Mouse (Mus musculus) liver, adult 2 months (tissue): Measurements from ENCODE around the gene Tbcc. TPM values are rescaled to one million over a fixed set of nuclear protein-coding genes. Genes with fewer than 3 reads are reported as not detected.

Experiments used
- DNase-seq: peaks from one replicate; pipeline ENCODE4 v3.0.0-alpha.2; 2011; ENCODE audit warnings: low read depth, low spot score; ENCODE audit errors: extremely low read depth
- H3K27ac ChIP-seq: fragments of 200-500 bp; replicated peaks from 2 replicates; pipeline ENCODE4 v1.5.1; 2012; ENCODE audit warnings: low read depth, mild to moderate bottlenecking, control low read depth, inconsistent platforms, low read length; ENCODE audit not compliant: insufficient read depth
- H3K27me3 ChIP-seq: fragments of 200-500 bp; 2 replicates; pipeline ENCODE4 v1.6.1; 2012; ENCODE audit warnings: mild to moderate bottlenecking, moderate library complexity, low read length, inconsistent platforms; ENCODE audit not compliant: control insufficient read depth, insufficient read depth
- H3K36me3 ChIP-seq: fragments of 200-500 bp; 2 replicates; pipeline ENCODE4 v1.6.1; 2012; ENCODE audit warnings: low read length, inconsistent platforms; ENCODE audit not compliant: control insufficient read depth, insufficient read depth
- H3K4me1 ChIP-seq: fragments of 200-500 bp; 2 replicates; pipeline ENCODE4 v1.6.1; 2011; ENCODE audit warnings: low read length; ENCODE audit not compliant: control insufficient read depth, insufficient read depth
- H3K4me3 ChIP-seq: fragments of 200-500 bp; 2 replicates; pipeline ENCODE4 v1.5.1; 2011; ENCODE audit warnings: low read depth, mild to moderate bottlenecking, control low read depth, low read length, moderate library complexity; ENCODE audit not compliant: insufficient read depth
- H3K79me2 ChIP-seq: fragments of 200-500 bp; 2 replicates; pipeline ENCODE4 v1.6.1; 2012; ENCODE audit warnings: inconsistent platforms, mild to moderate bottlenecking, low read length, moderate library complexity; ENCODE audit not compliant: control insufficient read depth, insufficient read depth
- H3K9ac ChIP-seq: fragments of 200-500 bp; 2 replicates; pipeline ENCODE4 v1.6.1; 2012; ENCODE audit warnings: low read depth, mild to moderate bottlenecking, control low read depth, inconsistent platforms, low read length
- CTCF ChIP-seq: fragments of 200-500 bp; IDR thresholded peaks from 2 replicates; pipeline ENCODE4 v1.5.1; 2011; ENCODE audit warnings: low read depth, low read length, control low read depth
- POLR2A ChIP-seq: fragments of 200-500 bp; IDR thresholded peaks from 2 replicates; pipeline ENCODE4 v1.6.1; 2011; ENCODE audit warnings: low read length, control low read depth; ENCODE audit not compliant: insufficient read depth; ENCODE audit errors: extremely low read depth
- WGBS: fragments of 180-500 bp; shearing (Covaris S2); methylation state at CpG from one replicate; pipeline ENCODE4 v1.1.7; 2018; 5-methylcytosine and 5-hydroxymethylcytosine counted together
- polyA plus RNA-seq: library from polyadenylated mRNA; depleted of rRNA; stranded (reverse); fragments of >200 nt; gene quantifications from 2 replicates; pipeline ENCODE4 v1.2.3, GENCODE M21; 2012; rRNA removed
- total RNA-seq: library from RNA; depleted of rRNA; stranded (reverse); fragments of >200 nt; gene quantifications from 2 replicates; pipeline ENCODE4 v1.2.3, GENCODE M21; 2014; rRNA removed

Gene Tbcc
- total and polyA plus RNA-seq, 2 experiments, result 10.0 to 16.0 TPM

DNA sequence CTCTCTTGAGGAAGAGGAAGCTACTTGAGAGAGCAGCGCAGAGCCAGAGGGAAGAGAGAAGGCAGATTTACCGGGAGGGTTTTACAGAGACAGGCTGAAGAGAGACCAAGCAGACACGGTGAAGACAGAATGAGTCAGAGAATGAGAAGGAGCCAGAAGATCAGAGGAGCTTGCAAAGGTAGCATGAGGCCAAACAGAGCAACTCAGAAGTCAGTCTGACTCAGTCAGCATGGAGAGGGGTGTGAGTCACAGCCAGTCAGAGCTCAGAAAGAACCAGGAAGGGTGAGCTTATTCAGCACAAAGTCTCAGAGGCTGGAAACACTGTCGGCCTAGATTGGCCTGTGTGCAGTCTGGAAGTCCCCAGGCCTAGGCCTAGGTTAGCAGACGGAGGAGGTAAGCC, 42.5 kb downstream of the Tbcc start:
- no peak for DNase-seq
- Histone ChIP-seq H3K27ac (no peak overlapping the region), H3K36me3 (peaks cover 57% of the 10 kb centered on the region), H3K27me3 (no peaks in the 10 kb centered on the region), H3K4me3 (no peak overlapping the region), H3K79me2 (no peaks in the 10 kb centered on the region), H3K9ac (no peak overlapping the region), H3K4me1 (no peaks in the 10 kb centered on the region)
- WGBS, result 90% methylated on average over 5 of the region's 5 CpGs
- TF ChIP-seq CTCF (no peak), POLR2A (no peak)

GRCm38 (mm10) chr17:46933557-46934348, 43.3 kb downstream of the Tbcc start:
- Histone ChIP-seq H3K4me1 (no peaks in the 10 kb centered on the region), H3K27ac (no peak overlapping the region), H3K79me2 (no peaks in the 10 kb centered on the region), H3K36me3 (peaks cover 65% of the 10 kb centered on the region), H3K9ac (no peak overlapping the region), H3K27me3 (no peaks in the 10 kb centered on the region), H3K4me3 (no peak overlapping the region)
- TF ChIP-seq POLR2A, result no peak
- TF ChIP-seq CTCF, result peak; percentile 81
- peak; percentile 31 for DNase-seq
- WGBS, result 86% methylated on average over 19 of the region's 19 CpGs

- WGBS, result 93% methylated on average over 8 of the region's 8 CpGs
- Histone ChIP-seq H3K27me3 (no peaks in the 10 kb centered on the region), H3K9ac (no peak overlapping the region), H3K27ac (no peak overlapping the region), H3K4me1 (no peaks in the 10 kb centered on the region), H3K36me3 (peaks cover 76% of the 10 kb centered on the region), H3K4me3 (no peak overlapping the region), H3K79me2 (no peaks in the 10 kb centered on the region)
- TF ChIP-seq POLR2A (no peak), CTCF (no peak)
- DNase-seq, result no peak
Observed at GRCm38 (mm10) chr17:46940461-46940860, 50.0 kb downstream of the Tbcc start.

Other genes starting within 250 kb of the Tbcc start
- gene Klc4, start 244.7 kb upstream of the Tbcc start, total RNA-seq, result 48.1 and 49.0 TPM in 2 replicates
- gene Klc4, start 244.7 kb upstream of the Tbcc start, polyA plus RNA-seq, result 46.6 and 55.5 TPM in 2 replicates
- gene Mrpl2, start 244.5 kb upstream of the Tbcc start, total RNA-seq, result 58.5 and 71.1 TPM in 2 replicates
- gene Mrpl2, start 244.5 kb upstream of the Tbcc start, polyA plus RNA-seq, result 95.1 and 97.3 TPM in 2 replicates
- 5.0 and 5.4 TPM in 2 replicates for gene Cul7, start 240.3 kb upstream of the Tbcc start, total RNA-seq
- gene Cul7, start 240.3 kb upstream of the Tbcc start, polyA plus RNA-seq, result 5.6 and 7.1 TPM in 2 replicates
- 20.3 TPM in 2 replicates for gene Rrp36, start 216.3 kb upstream of the Tbcc start, total RNA-seq
- gene Rrp36, start 216.3 kb upstream of the Tbcc start, polyA plus RNA-seq, result 31.6 and 33.5 TPM in 2 replicates
- 52.4 and 60.4 TPM in 2 replicates for gene Mea1, start 211.9 kb upstream of the Tbcc start, total RNA-seq
- gene Mea1, start 211.9 kb upstream of the Tbcc start, polyA plus RNA-seq, result 55.2 and 65.9 TPM in 2 replicates
- gene Klhdc3, start 209.8 kb upstream of the Tbcc start, total RNA-seq, result 23.9 and 44.0 TPM in 2 replicates
- 68.8 and 74.6 TPM in 2 replicates for gene Klhdc3, start 209.8 kb upstream of the Tbcc start, polyA plus RNA-seq
- gene Ppp2r5d, start 185.6 kb upstream of the Tbcc start, total RNA-seq, result 13.6 and 14.8 TPM in 2 replicates
- 22.8 and 24.0 TPM in 2 replicates for gene Ppp2r5d, start 185.6 kb upstream of the Tbcc start, polyA plus RNA-seq
- gene Pex6, start 179.2 kb upstream of the Tbcc start, total RNA-seq, result 39.5 and 46.4 TPM in 2 replicates
- gene Pex6, start 179.2 kb upstream of the Tbcc start, polyA plus RNA-seq, result 94.8 and 104 TPM in 2 replicates
- 3,482 and 4,252 TPM in 2 replicates for gene Gnmt, start 161.5 kb upstream of the Tbcc start, total RNA-seq
- 4,950 and 5,107 TPM in 2 replicates for gene Gnmt, start 161.5 kb upstream of the Tbcc start, polyA plus RNA-seq
- 28.5 and 28.6 TPM in 2 replicates for gene Cnpy3, start 138.5 kb upstream of the Tbcc start, total RNA-seq
- 38.3 and 40.7 TPM in 2 replicates for gene Cnpy3, start 138.5 kb upstream of the Tbcc start, polyA plus RNA-seq
- gene Ptcra, start 127.0 kb upstream of the Tbcc start, total RNA-seq, result not detected in 2 replicates
- 0.06 TPM in 1 of 2 replicates, not detected in the other for gene Ptcra, start 127.0 kb upstream of the Tbcc start, polyA plus RNA-seq
- gene 2310039H08Rik, start 118.0 kb upstream of the Tbcc start, total RNA-seq, result 97.6 and 124 TPM in 2 replicates
- 167 and 185 TPM in 2 replicates for gene 2310039H08Rik, start 118.0 kb upstream of the Tbcc start, polyA plus RNA-seq
- 41.2 and 43.6 TPM in 2 replicates for gene Rpl7l1, start 108.0 kb upstream of the Tbcc start, total RNA-seq
- gene Rpl7l1, start 108.0 kb upstream of the Tbcc start, polyA plus RNA-seq, result 21.6 and 24.6 TPM in 2 replicates
- gene Bicral, start 32.2 kb upstream of the Tbcc start, total RNA-seq, result 7.9 and 13.5 TPM in 2 replicates
- 3.2 and 3.9 TPM in 2 replicates for gene Bicral, start 32.2 kb upstream of the Tbcc start, polyA plus RNA-seq
- not detected in 2 replicates for gene Prph2, start 19.8 kb downstream of the Tbcc start, total RNA-seq
- 0.02 TPM in 1 of 2 replicates, not detected in the other for gene Prph2, start 19.8 kb downstream of the Tbcc start, polyA plus RNA-seq
- 36.0 and 37.4 TPM in 2 replicates for gene Ubr2, start 119.9 kb downstream of the Tbcc start, total RNA-seq
- gene Ubr2, start 119.9 kb downstream of the Tbcc start, polyA plus RNA-seq, result 20.8 and 29.9 TPM in 2 replicates